Mouse (Mus musculus) stomach, postnatal 0 days (tissue): ENCODE results near the gene Parp1. TPM values are rescaled to one million over a fixed set of nuclear protein-coding genes. Genes with fewer than 3 reads are reported as not detected.
A peak's percentile ranks its signal among the peaks of the same experiment; 100 is the strongest.

Source experiments
- ATAC-seq: fragments of 200-750 bp; cut with Nextera tagmentation; 2 replicates; pipeline ENCODE4 v1.8.0; 2017; ENCODE audit not compliant: low FRiP score, low TSS enrichment
- DNase-seq: peaks from one replicate; pipeline ENCODE4 v3.0.0-alpha.2; 2016; ENCODE audit warnings: low spot score
- H3K27ac ChIP-seq: fragments of 300-500 bp; sonication (generic); replicated peaks from 2 replicates; pipeline ENCODE4 v1.5.1; 2014; ENCODE audit warnings: mild to moderate bottlenecking, control low read depth
- H3K27me3 ChIP-seq: fragments of 300-500 bp; sonication (generic); 2 replicates; pipeline ENCODE4 v1.6.1; 2014; ENCODE audit warnings: low read length; ENCODE audit not compliant: control insufficient read depth, insufficient read depth
- H3K36me3 ChIP-seq: fragments of 300-500 bp; sonication (generic); 2 replicates; pipeline ENCODE4 v1.6.1; 2014; ENCODE audit warnings: low read length, mixed read lengths; ENCODE audit not compliant: control insufficient read depth, insufficient read depth
- H3K4me1 ChIP-seq: fragments of 300-500 bp; sonication (generic); replicated peaks from 2 replicates; pipeline ENCODE4 v1.6.1; 2014; ENCODE audit warnings: antibody characterized with exemption; ENCODE audit not compliant: control insufficient read depth, insufficient read depth
- H3K4me2 ChIP-seq: fragments of 300-500 bp; sonication (generic); replicated peaks from 2 replicates; pipeline ENCODE4 v1.6.1; 2014; ENCODE audit warnings: low read depth, mild to moderate bottlenecking, control low read depth, moderate library complexity
- H3K4me3 ChIP-seq: fragments of 300-500 bp; sonication (generic); 2 replicates; pipeline ENCODE4 v1.5.1; 2014; ENCODE audit warnings: low read depth, low read length, control low read depth
- H3K9ac ChIP-seq: fragments of 300-500 bp; sonication (generic); 2 replicates; pipeline ENCODE4 v1.6.1; 2014; ENCODE audit warnings: mild to moderate bottlenecking, low read length, control low read depth, mixed read lengths
- H3K9me3 ChIP-seq: fragments of 300-500 bp; sonication (generic); 2 replicates; pipeline ENCODE4 v1.6.1; 2016; ENCODE audit warnings: low read length; ENCODE audit not compliant: control insufficient read depth
- CTCF ChIP-seq: IDR thresholded peaks from 2 replicates; pipeline ENCODE4 v1.5.1; 2016; ENCODE audit warnings: antibody characterized with exemption, low read depth, mild to moderate bottlenecking, moderate library complexity
- EP300 ChIP-seq: optimal IDR thresholded peaks from 2 replicates; pipeline ENCODE3; 2016; ENCODE audit warnings: antibody characterized with exemption
- WGBS: fragments of 180-500 bp; shearing (Covaris S2); extraction: QIAGEN DNeasy Blood & Tissue Kit; methylation state at CpG from one replicate; pipeline ENCODE4 v1.1.7; 2014; 5-methylcytosine and 5-hydroxymethylcytosine counted together
- polyA plus RNA-seq: library from polyadenylated mRNA; unstranded; fragments of >200 nt; fragmentation: Nextera tagmentation; extraction: Ambion mirVana; gene quantifications from 2 replicates; pipeline ENCODE4 v1.2.1, GENCODE M21; 2015

The Parp1 gene
- polyA plus RNA-seq = 31.3 and 31.9 TPM in 2 replicates

- peak within 1 kb of the TSS; percentile 78 for H3K4me2 ChIP-seq
- no peaks in the 10 kb centered on the region for H3K9me3 ChIP-seq
- no peak; the same call in 1 of the 2 replicates for TF ChIP-seq CTCF
- no peak for TF ChIP-seq EP300
- peak; percentile 97 for ATAC-seq
- WGBS = under 1% methylated on average over 59 of the region's 67 CpGs
- DNase-seq = peak; percentile 96
- 0 out of 2 replicates have a peak, but pooled peaks cover 3% of the 10 kb centered on the region for H3K4me1 ChIP-seq
- H3K9ac ChIP-seq = peak within 1 kb of the TSS; percentile 74
- peak within 1 kb of the TSS; percentile 82 for H3K4me3 ChIP-seq
- H3K27ac ChIP-seq = peak within 1 kb of the TSS; percentile 94
- H3K27me3 ChIP-seq = no peaks in the 10 kb centered on the region
- no peaks in the 10 kb centered on the region for H3K36me3 ChIP-seq
Measured at GRCm38 (mm10) chr1:180568761-180569452, at the start of gene Parp1. Gene Parp1 (plus strand): TSS chr1:180568924.

DNA sequence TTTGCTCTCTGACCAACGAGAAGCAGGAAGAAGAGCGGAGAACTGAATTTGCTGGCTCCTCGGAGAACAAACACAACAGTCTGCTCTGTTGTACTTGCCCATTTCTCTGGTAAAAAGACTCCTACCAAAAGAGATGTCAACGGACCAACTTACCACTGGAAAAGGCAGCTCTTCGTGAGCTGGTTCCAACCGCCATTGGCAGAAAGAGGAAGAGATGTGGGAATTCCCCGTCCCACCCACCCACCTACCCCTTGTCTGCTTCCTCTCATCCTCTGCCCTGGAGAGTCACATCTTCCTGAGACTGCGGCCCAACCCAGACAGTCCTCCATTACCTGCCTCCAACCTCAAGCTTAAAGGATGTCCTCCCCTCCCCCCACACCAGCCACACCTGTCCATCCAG, 49.2 kb upstream of the Parp1 start:
- no peak overlapping the region for H3K9ac ChIP-seq
- TF ChIP-seq CTCF = no peak
- no peak for TF ChIP-seq EP300
- H3K36me3 ChIP-seq = no peaks in the 10 kb centered on the region
- H3K9me3 ChIP-seq = no peaks in the 10 kb centered on the region
- H3K4me3 ChIP-seq = no peak overlapping the region
- H3K27ac ChIP-seq = no peak overlapping the region
- WGBS = 81% methylated on average over 8 of the region's 8 CpGs
- H3K4me1 ChIP-seq = 0 out of 2 replicates have a peak, but pooled peaks cover 2% of the 10 kb centered on the region
- ATAC-seq (no peak), DNase-seq (no peak)
- no peaks in the 10 kb centered on the region for H3K27me3 ChIP-seq
- no peak overlapping the region for H3K4me2 ChIP-seq

- Histone ChIP-seq H3K36me3 (no peaks in the 10 kb centered on the region), H3K9me3 (no peaks in the 10 kb centered on the region), H3K9ac (no peak overlapping the region), H3K27ac (peak overlapping the region; percentile 49; the same call in 1 of the 2 replicates), H3K27me3 (no peaks in the 10 kb centered on the region), H3K4me3 (no peak overlapping the region), H3K4me2 (no peak overlapping the region), H3K4me1 (0 out of 2 replicates have a peak, but pooled peaks cover 2% of the 10 kb centered on the region)
- no peak for TF ChIP-seq CTCF
- no peak for TF ChIP-seq EP300
- ATAC-seq (no peak), DNase-seq (no peak)
- WGBS = 44% methylated on average over 7 of the region's 7 CpGs
Measured at GRCm38 (mm10) chr1:180520190-180520589, 48.5 kb upstream of the Parp1 start.

GRCm38 (mm10) chr1:180523320-180523719, 45.4 kb upstream of the Parp1 start:
- 83% methylated on average over 2 of the region's 2 CpGs for WGBS
- H3K4me1 ChIP-seq = 0 out of 2 replicates have a peak, but pooled peaks cover 2% of the 10 kb centered on the region
- TF ChIP-seq EP300 = no peak
- no peak for TF ChIP-seq CTCF

GRCm38 (mm10) chr1:180525301-180525700, 43.4 kb upstream of the Parp1 start:
- 75% methylated on average over 1 of the region's 1 CpGs for WGBS
- ATAC-seq (no peak), DNase-seq (no peak)
- Histone ChIP-seq H3K36me3 (no peaks in the 10 kb centered on the region), H3K9ac (no peak overlapping the region), H3K27ac (no peak overlapping the region), H3K4me3 (no peak overlapping the region), H3K27me3 (no peaks in the 10 kb centered on the region), H3K4me1 (no peaks in the 10 kb centered on the region), H3K4me2 (no peak overlapping the region), H3K9me3 (no peaks in the 10 kb centered on the region)
- TF ChIP-seq CTCF = no peak

More at GRCm38 (mm10) chr1:180523320-180523719, 45.4 kb upstream of the Parp1 start:
- no peak overlapping the region for H3K9ac ChIP-seq
- ATAC-seq = no peak
- no peak overlapping the region for H3K4me2 ChIP-seq
- no peaks in the 10 kb centered on the region for H3K9me3 ChIP-seq
- H3K36me3 ChIP-seq = no peaks in the 10 kb centered on the region
- DNase-seq = no peak
- no peak overlapping the region for H3K27ac ChIP-seq
- no peak overlapping the region for H3K4me3 ChIP-seq
- no peaks in the 10 kb centered on the region for H3K27me3 ChIP-seq

DNA sequence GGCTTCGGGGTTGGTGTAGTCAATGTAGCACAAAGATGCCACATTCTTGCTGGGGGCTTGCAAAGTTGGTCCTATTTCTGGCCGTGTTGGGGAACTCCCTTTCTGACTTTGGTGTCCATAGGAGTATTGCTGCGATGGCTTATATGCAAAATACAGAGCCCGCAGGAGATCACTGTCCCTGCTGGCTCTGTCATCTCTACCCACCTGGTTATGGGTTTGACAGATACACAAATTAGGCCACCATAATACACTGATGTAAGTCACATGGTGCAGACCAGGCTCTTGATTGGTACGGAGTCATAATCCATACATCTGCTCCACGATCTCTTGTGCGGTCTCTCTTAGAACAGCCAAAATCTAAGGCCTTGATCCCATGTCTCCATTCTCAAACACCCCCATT, 38.9 kb upstream of the Parp1 start:
- ATAC-seq (no peak), DNase-seq (no peak)
- Histone ChIP-seq H3K4me3 (no peak overlapping the region), H3K36me3 (no peaks in the 10 kb centered on the region), H3K9me3 (no peaks in the 10 kb centered on the region), H3K9ac (no peak overlapping the region), H3K27ac (no peak overlapping the region), H3K27me3 (no peaks in the 10 kb centered on the region), H3K4me2 (no peak overlapping the region), H3K4me1 (no peaks in the 10 kb centered on the region)
- no peak for TF ChIP-seq EP300
- TF ChIP-seq CTCF = no peak
- 91% methylated on average over 7 of the region's 7 CpGs for WGBS
